Mouse (Mus musculus) hindbrain, embryonic 13.5 days (tissue): Measurements from ENCODE around the gene Ift20. TPM values are rescaled to one million over a fixed set of nuclear protein-coding genes. Genes with fewer than 3 reads are reported as not detected.
A peak's percentile ranks its signal among the peaks of the same experiment; 100 is the strongest.

Source experiments
- ATAC-seq: fragments of 200-750 bp; cut with Nextera tagmentation; 2 replicates; pipeline ENCODE4 v1.8.0; 2017; ENCODE audit warnings: moderate TSS enrichment; ENCODE audit not compliant: low FRiP score
- H3K27ac ChIP-seq: fragments of 300-500 bp; sonication (generic); 2 replicates; pipeline ENCODE4 v1.5.1; 2015; ENCODE audit warnings: inconsistent platforms, mild to moderate bottlenecking, moderate library complexity
- H3K27me3 ChIP-seq: fragments of 300-500 bp; sonication (generic); 2 replicates; pipeline ENCODE4 v1.6.1; 2015; ENCODE audit warnings: mild to moderate bottlenecking, inconsistent platforms
- H3K36me3 ChIP-seq: fragments of 300-500 bp; sonication (generic); 2 replicates; pipeline ENCODE4 v1.6.1; 2015; ENCODE audit warnings: mild to moderate bottlenecking, inconsistent platforms
- H3K4me1 ChIP-seq: fragments of 300-500 bp; sonication (generic); replicated peaks from 2 replicates; pipeline ENCODE4 v1.6.1; 2015; ENCODE audit warnings: inconsistent platforms
- H3K4me2 ChIP-seq: fragments of 300-500 bp; sonication (generic); 2 replicates; pipeline ENCODE4 v1.6.1; 2015; ENCODE audit warnings: inconsistent platforms, mild to moderate bottlenecking, moderate library complexity
- H3K4me3 ChIP-seq: fragments of 300-500 bp; sonication (generic); 2 replicates; pipeline ENCODE4 v1.5.1; 2015; ENCODE audit warnings: mild to moderate bottlenecking, inconsistent platforms
- H3K9ac ChIP-seq: fragments of 300-500 bp; sonication (generic); 2 replicates; pipeline ENCODE4 v1.6.1; 2015; ENCODE audit warnings: mild to moderate bottlenecking, inconsistent platforms
- H3K9me3 ChIP-seq: fragments of 300-500 bp; sonication (generic); 2 replicates; pipeline ENCODE4 v1.6.1; 2016; ENCODE audit warnings: inconsistent platforms
- WGBS: fragments of 180-500 bp; shearing (Covaris S2); methylation state at CpG from one replicate; pipeline ENCODE4 v1.1.7; 2015; 5-methylcytosine and 5-hydroxymethylcytosine counted together
- polyA plus RNA-seq: library from polyadenylated mRNA; unstranded; fragments of >200 nt; fragmentation: Nextera tagmentation; extraction: Ambion mirVana; gene quantifications from 2 replicates; pipeline ENCODE4 v1.2.1, GENCODE M21; 2015

The Ift20 gene
- polyA plus RNA-seq, 1 experiment from 2014 or later = 124 TPM

- peaks cover 11% of the 10 kb centered on the region for H3K27me3 ChIP-seq
These were observed 30.7 kb upstream of the Ift20 start for GRCm38 (mm10) chr11:78505430-78505829.

GRCm38 (mm10) chr11:78509148-78509547 lies 27.0 kb upstream of the Ift20 start:
- H3K4me3 ChIP-seq = no peak overlapping the region
- ATAC-seq = no peak
- H3K4me1 ChIP-seq = peaks cover 21% of the 10 kb centered on the region
- H3K9me3 ChIP-seq = no peaks in the 10 kb centered on the region
- no peak overlapping the region for H3K4me2 ChIP-seq
- H3K9ac ChIP-seq = no peak overlapping the region
- 83% methylated on average over 5 of the region's 5 CpGs for WGBS
- H3K27ac ChIP-seq = no peak overlapping the region
- no peaks in the 10 kb centered on the region for H3K27me3 ChIP-seq
- peaks cover 46% of the 10 kb centered on the region for H3K36me3 ChIP-seq

More at GRCm38 (mm10) chr11:78505430-78505829, 30.7 kb upstream of the Ift20 start:
- Histone ChIP-seq H3K4me3 (no peak overlapping the region), H3K36me3 (peaks cover 44% of the 10 kb centered on the region), H3K4me2 (no peak overlapping the region), H3K9ac (no peak overlapping the region), H3K27ac (no peak overlapping the region), H3K4me1 (no peaks in the 10 kb centered on the region), H3K9me3 (no peaks in the 10 kb centered on the region)
- WGBS = 85% methylated on average over 3 of the region's 3 CpGs
- ATAC-seq = no peak

- peaks cover 21% of the 10 kb centered on the region for H3K4me1 ChIP-seq
- H3K27me3 ChIP-seq = no peaks in the 10 kb centered on the region
- H3K27ac ChIP-seq = peak within 1 kb of the TSS; percentile 91
- peak; percentile 95 for ATAC-seq
- peaks cover 48% of the 10 kb centered on the region for H3K36me3 ChIP-seq
- peak within 1 kb of the TSS; percentile 94 for H3K4me2 ChIP-seq
- no peaks in the 10 kb centered on the region for H3K9me3 ChIP-seq
- WGBS = under 1% methylated on average over 60 of the region's 67 CpGs
- H3K4me3 ChIP-seq = peak within 1 kb of the TSS; percentile 88
- H3K9ac ChIP-seq = peak within 1 kb of the TSS; percentile 97
These were observed 23.9 kb upstream of the Ift20 start, which contains the start of the genes Tmem199 and Poldip2 for GRCm38 (mm10) chr11:78512025-78512957. Gene Tmem199 (minus strand): TSS chr11:78512172. Gene Poldip2 (plus strand): TSS chr11:78512193.

GRCm38 (mm10) chr11:78513106-78513790 lies 22.9 kb upstream of the Ift20 start:
- Histone ChIP-seq H3K9me3 (no peaks in the 10 kb centered on the region), H3K4me2 (peak overlapping the region; percentile 94), H3K9ac (peak overlapping the region; percentile 97), H3K27ac (no peak overlapping the region), H3K27me3 (no peaks in the 10 kb centered on the region), H3K4me3 (peak overlapping the region; percentile 88), H3K36me3 (peaks cover 48% of the 10 kb centered on the region), H3K4me1 (peaks cover 21% of the 10 kb centered on the region)
- ATAC-seq = no peak
- whole genome bisulfite sequencing = 86% methylated on average over 3 of the region's 3 CpGs

GRCm38 (mm10) chr11:78515549-78516325 lies 20.4 kb upstream of the Ift20 start:
- ATAC-seq = no peak
- H3K36me3 ChIP-seq = peaks cover 62% of the 10 kb centered on the region
- WGBS = 63% methylated on average over 2 of the region's 2 CpGs

GRCm38 (mm10) chr11:78518931-78519330 lies 17.2 kb upstream of the Ift20 start:
- no peak for ATAC-seq
- WGBS = 92% methylated on average over 10 of the region's 10 CpGs
- Histone ChIP-seq H3K9me3 (no peaks in the 10 kb centered on the region), H3K36me3 (peaks cover 94% of the 10 kb centered on the region), H3K9ac (0 out of 2 replicates have a peak overlapping the region, but pooled peaks have one; percentile 5), H3K27me3 (no peaks in the 10 kb centered on the region), H3K4me3 (no peak overlapping the region), H3K4me1 (peaks cover 1% of the 10 kb centered on the region), H3K27ac (no peak overlapping the region), H3K4me2 (no peak overlapping the region)

More at GRCm38 (mm10) chr11:78515549-78516325, 20.4 kb upstream of the Ift20 start:
- H3K27ac ChIP-seq = no peak overlapping the region
- H3K9me3 ChIP-seq = no peaks in the 10 kb centered on the region
- no peak overlapping the region for H3K4me3 ChIP-seq
- no peak overlapping the region for H3K4me2 ChIP-seq
- H3K27me3 ChIP-seq = no peaks in the 10 kb centered on the region
- H3K9ac ChIP-seq = no peak overlapping the region
- peaks cover 21% of the 10 kb centered on the region for H3K4me1 ChIP-seq

- H3K9ac ChIP-seq = no peak overlapping the region
- 95% methylated on average over 3 of the region's 3 CpGs for WGBS
- no peak for ATAC-seq
These were observed 14.3 kb upstream of the Ift20 start for GRCm38 (mm10) chr11:78521880-78522279.

GRCm38 (mm10) chr11:78522481-78522997 lies 13.6 kb upstream of the Ift20 start:
- Histone ChIP-seq H3K27me3 (no peaks in the 10 kb centered on the region), H3K4me2 (no peak overlapping the region), H3K9ac (no peak overlapping the region), H3K4me3 (no peak overlapping the region), H3K4me1 (0 out of 2 replicates have a peak, but pooled peaks cover 5% of the 10 kb centered on the region), H3K36me3 (peaks cover 100% of the 10 kb centered on the region), H3K9me3 (no peaks in the 10 kb centered on the region), H3K27ac (peak overlapping the region; percentile 53; the same call in 1 of the 2 replicates)
- no peak for ATAC-seq
- 96% methylated on average over 1 of the region's 1 CpGs for WGBS

More at GRCm38 (mm10) chr11:78521880-78522279, 14.3 kb upstream of the Ift20 start:
- no peak overlapping the region for H3K4me3 ChIP-seq
- H3K9me3 ChIP-seq = no peaks in the 10 kb centered on the region
- peaks cover 96% of the 10 kb centered on the region for H3K36me3 ChIP-seq
- H3K4me1 ChIP-seq = 0 out of 2 replicates have a peak, but pooled peaks cover 5% of the 10 kb centered on the region
- no peak overlapping the region for H3K27ac ChIP-seq
- no peak overlapping the region for H3K4me2 ChIP-seq
- no peaks in the 10 kb centered on the region for H3K27me3 ChIP-seq

GRCm38 (mm10) chr11:78523241-78523955 lies 12.8 kb upstream of the Ift20 start:
- 0 out of 2 replicates have a peak, but pooled peaks cover 5% of the 10 kb centered on the region for H3K4me1 ChIP-seq
- H3K27me3 ChIP-seq = no peaks in the 10 kb centered on the region
- WGBS = 73% methylated on average over 9 of the region's 9 CpGs
- H3K9ac ChIP-seq = no peak overlapping the region
- no peak overlapping the region for H3K4me3 ChIP-seq
- H3K27ac ChIP-seq = 0 out of 2 replicates have a peak overlapping the region, but pooled peaks have one; percentile 53
- no peak for ATAC-seq
- H3K9me3 ChIP-seq = no peaks in the 10 kb centered on the region
- H3K36me3 ChIP-seq = peaks cover 100% of the 10 kb centered on the region
- H3K4me2 ChIP-seq = no peak overlapping the region

GRCm38 (mm10) chr11:78524838-78525237 lies 11.3 kb upstream of the Ift20 start:
- Histone ChIP-seq H3K4me1 (0 out of 2 replicates have a peak, but pooled peaks cover 5% of the 10 kb centered on the region), H3K9ac (no peak overlapping the region; the same call in 1 of the 2 replicates), H3K36me3 (peaks cover 100% of the 10 kb centered on the region), H3K4me3 (no peak overlapping the region), H3K27ac (peak overlapping the region; percentile 1; the same call in 1 of the 2 replicates), H3K27me3 (no peaks in the 10 kb centered on the region), H3K4me2 (no peak overlapping the region), H3K9me3 (no peaks in the 10 kb centered on the region)
- WGBS = 71% methylated on average over 2 of the region's 2 CpGs
- ATAC-seq = no peak

GRCm38 (mm10) chr11:78528714-78529113 lies 7.4 kb upstream of the Ift20 start:
- Histone ChIP-seq H3K27me3 (no peaks in the 10 kb centered on the region), H3K9me3 (no peaks in the 10 kb centered on the region), H3K9ac (no peak overlapping the region), H3K4me2 (no peak overlapping the region), H3K36me3 (peaks cover 70% of the 10 kb centered on the region), H3K27ac (no peak overlapping the region), H3K4me1 (0 out of 2 replicates have a peak, but pooled peaks cover 5% of the 10 kb centered on the region), H3K4me3 (no peak overlapping the region)
- no peak for ATAC-seq
- 83% methylated on average over 9 of the region's 9 CpGs for WGBS
